ENCODE assay signal across 9 mouse cellular contexts in genomic region chr10:115586246-115587231, GRCm38 (mm10). TPM values are rescaled to one million over a fixed set of nuclear protein-coding genes. Genes with fewer than 3 reads are reported as not detected.
DNase-seq lines count a peak whose midpoint lies in the region; ATAC-seq lines count a peak whose summit lies in the region.
"Had no signal": no experiment of that assay in that cellular context is flagged by ENCODE, and none has a peak within 500 bp of the region (broad histone marks: within the 10 kb centered on the region; RNA-seq: fewer than 3 reads in every experiment).

No protein-coding gene starts in this region.

- ATAC-seq in neural tube, embryonic 12.5 days (ENCODE audit: low FRiP score, low read depth): peak; percentile 75

- under 1% methylated on average over 41 of the region's 41 CpGs for WGBS in neural tube, embryonic 12.5 days

- peak overlapping the region; percentile 100 for H3K4me2 ChIP-seq in neural tube, embryonic 12.5 days (replicated peaks)

- peaks cover 26% of the 10 kb centered on the region for H3K27me3 ChIP-seq in neural tube, embryonic 12.5 days (replicated peaks)

- peak overlapping the region; percentile 60 for H3K4me3 ChIP-seq in neural tube, embryonic 12.5 days

- no peaks in the 10 kb centered on the region for H3K36me3 ChIP-seq in neural tube, embryonic 12.5 days

- H3K4me1 ChIP-seq in neural tube, embryonic 12.5 days: peaks cover 19% of the 10 kb centered on the region

- peak overlapping the region; percentile 58 for H3K9ac ChIP-seq in neural tube, embryonic 12.5 days

- peak; percentile 23 for DNase-seq in thymus, postnatal 4 days
- no peak for DNase-seq in thymus, postnatal 0 days (ENCODE audit: low spot score)
- DNase-seq in cerebellum, adult 18-20 months: peak; percentile 50 to 55
- DNase-seq in forelimb bud, embryonic 11.5 days (ENCODE audit: low read depth, low spot score): peak; percentile 51
- DNase-seq in liver: peak; percentile 61
- DNase-seq in layer of hippocampus, postnatal 25 days (ENCODE audit: extremely low spot score in 1 of 2, low spot score in 1 of 2): no peak
- DNase-seq in gastrocnemius, postnatal 25 days: no peak

- H3K9me3 ChIP-seq in neural tube, embryonic 12.5 days: no peaks in the 10 kb centered on the region

- no peak overlapping the region for H3K27ac ChIP-seq in neural tube, embryonic 12.5 days

RNA-seq across cellular contexts. Expression of gene Lgr5, which starts 1.0 kb away (rescaled TPM):
- 0.04 and 0.07 TPM in 2 replicates for polyA plus RNA-seq in thymus, postnatal 0 days (2015; fragmentation: Nextera tagmentation; extraction: Ambion mirVana)
- polyA plus RNA-seq in neural tube, embryonic 12.5 days (2016; fragmentation: Nextera tagmentation; extraction: Ambion mirVana): 4.8 and 5.8 TPM in 2 replicates
- 1 to 10 TPM; 1.8 to 2.9 TPM for total RNA-seq in layer of hippocampus, postnatal 25 days (2021)
- total RNA-seq in gastrocnemius, postnatal 25 days (2021): under 1 TPM in 1 of 2 experiments, not detected in 1; 0.35 TPM

RNA-seq across cellular contexts. Expression of gene A930009A15Rik, which starts 16.8 kb away (rescaled TPM):
- polyA plus RNA-seq in thymus, postnatal 0 days (2015; fragmentation: Nextera tagmentation; extraction: Ambion mirVana): not detected in 2 replicates
- polyA plus RNA-seq in neural tube, embryonic 12.5 days (2016; fragmentation: Nextera tagmentation; extraction: Ambion mirVana): 0.25 and 0.95 TPM in 2 replicates
- under 1 TPM; 0.54 to 0.75 TPM for total RNA-seq in layer of hippocampus, postnatal 25 days (2021)
- not detected for total RNA-seq in gastrocnemius, postnatal 25 days (2021)
- total RNA-seq: heart, postnatal 10 days had no signal

Comparison
In these comparisons a context has a peak if more than half of its experiments do, and no peak if none do; other contexts are left out.
1. DNase-seq: peak in thymus, postnatal 4 days (single experiment), cerebellum, adult 18-20 months (2 of 2), forelimb bud, embryonic 11.5 days (single experiment) and liver (single experiment); none in thymus, postnatal 0 days (single experiment), layer of hippocampus, postnatal 25 days (0 of 2) and gastrocnemius, postnatal 25 days (single experiment).